Mouse (Mus musculus): Measurements from ENCODE around the gene Npepps. TPM values are rescaled to one million over a fixed set of nuclear protein-coding genes. Genes with fewer than 3 reads are reported as not detected.

Npepps gene
- total and polyA plus RNA-seq, 3 experiments, result 20.5 to 41.6 TPM; not detected in 1

- H3K4me1 ChIP-seq (ENCODE audit: control insufficient read depth in 1 of 2, insufficient read depth in 2 of 2, low read length in 2 of 2), result no peaks in the 10 kb centered on the region
- no peak overlapping the region for H3K9ac ChIP-seq (ENCODE audit: control insufficient read depth, low read depth, low read length, poor library complexity, severe bottlenecking)
- no peak overlapping the region for H3K4me3 ChIP-seq (ENCODE audit: control insufficient read depth in 1 of 2, insufficient read depth in 1 of 2, low read depth in 2 of 2, low read length in 2 of 2)
- H3K9me3 ChIP-seq (replicated peaks; ENCODE audit: insufficient read depth, low read length), result no peaks in the 10 kb centered on the region
- DNase-seq (ENCODE audit: low read depth, low spot score), result no peak
- H3K79me2 ChIP-seq (ENCODE audit: control insufficient read depth, insufficient read depth, low read length, poor library complexity), result no peaks in the 10 kb centered on the region
- H3K27me3 ChIP-seq (ENCODE audit: control insufficient read depth in 1 of 2, insufficient read depth in 2 of 2, low read length in 2 of 2), result no peaks in the 10 kb centered on the region
- peaks cover 0 to 42% of the 10 kb centered on the region in 2 experiments; a peak in 2 of 4 replicates for H3K36me3 ChIP-seq (ENCODE audit: control insufficient read depth in 1 of 2, insufficient read depth in 2 of 2, low read length in 2 of 2)
- no peak overlapping the region for H3K27ac ChIP-seq (ENCODE audit: control insufficient read depth, low read depth, low read length)
- TF ChIP-seq RCOR1 (IDR thresholded peaks at IDR 0.05; ENCODE audit: low read depth, low read length) (no peak), HCFC1 (IDR thresholded peaks at IDR 0.05; ENCODE audit: low read depth, low read length) (no peak), EP300 (IDR thresholded peaks at IDR 0.05; ENCODE audit: low read depth in 1 of 2, low read length in 2 of 2) (no peak), ZKSCAN1 (IDR thresholded peaks at IDR 0.05; ENCODE audit: low read depth, low read length) (no peak), SIN3A (IDR thresholded peaks at IDR 0.05; ENCODE audit: low read length) (no peak), MXI1 (IDR thresholded peaks at IDR 0.05; ENCODE audit: low read depth, low read length) (no peak)
Observed at GRCm38 (mm10) chr11:97214411-97214810, 66.0 kb downstream of the Npepps start.

GRCm38 (mm10) chr11:97210728-97211400 is 69.6 kb downstream of the Npepps start:
- peaks cover 0 to 26% of the 10 kb centered on the region in 2 experiments; a peak in 2 of 4 replicates for H3K36me3 ChIP-seq (ENCODE audit: control insufficient read depth in 1 of 2, insufficient read depth in 2 of 2, low read length in 2 of 2)

GRCm38 (mm10) chr11:97207011-97207422 is 73.4 kb downstream of the Npepps start:
- H3K9ac ChIP-seq (ENCODE audit: control insufficient read depth, low read depth, low read length, poor library complexity, severe bottlenecking), result no peak overlapping the region
- no peaks in the 10 kb centered on the region for H3K79me2 ChIP-seq (ENCODE audit: control insufficient read depth, insufficient read depth, low read length, poor library complexity)
- peaks cover 0 to 7% of the 10 kb centered on the region in 2 experiments; a peak in 2 of 4 replicates for H3K36me3 ChIP-seq (ENCODE audit: control insufficient read depth in 1 of 2, insufficient read depth in 2 of 2, low read length in 2 of 2)
- H3K27me3 ChIP-seq (ENCODE audit: control insufficient read depth in 1 of 2, insufficient read depth in 2 of 2, low read length in 2 of 2), result no peaks in the 10 kb centered on the region
- DNase-seq (ENCODE audit: low read depth, low spot score), result no peak
- H3K27ac ChIP-seq (ENCODE audit: control insufficient read depth, low read depth, low read length), result no peak overlapping the region
- H3K4me3 ChIP-seq (ENCODE audit: control insufficient read depth in 1 of 2, insufficient read depth in 1 of 2, low read depth in 2 of 2, low read length in 2 of 2), result no peak overlapping the region
- H3K9me3 ChIP-seq (replicated peaks; ENCODE audit: insufficient read depth, low read length), result no peaks in the 10 kb centered on the region
- no peaks in the 10 kb centered on the region for H3K4me1 ChIP-seq (ENCODE audit: control insufficient read depth in 1 of 2, insufficient read depth in 2 of 2, low read length in 2 of 2)
- TF ChIP-seq CHD1 (IDR thresholded peaks at IDR 0.05; ENCODE audit: low read depth, low read length), result no peak
- no peak for TF ChIP-seq BHLHE40 (IDR thresholded peaks at IDR 0.05; ENCODE audit: borderline replicate concordance, low read depth, low read length)
- no peak for TF ChIP-seq SMC3 (IDR thresholded peaks at IDR 0.05; ENCODE audit: low read depth, low read length)
- TF ChIP-seq SIN3A (IDR thresholded peaks at IDR 0.05; ENCODE audit: low read length), result no peak
- TF ChIP-seq MAX (IDR thresholded peaks at IDR 0.05; ENCODE audit: low read length), result no peak
- TF ChIP-seq ZC3H11A (IDR thresholded peaks at IDR 0.05; ENCODE audit: low read depth, low read length), result no peak
- TF ChIP-seq CTCF (IDR thresholded peaks at IDR 0.05 in 2 of 3, conservative IDR thresholded peaks at IDR 0.05 in 1 of 3; ENCODE audit: control insufficient read depth in 1 of 3, insufficient read depth in 1 of 3, low read depth in 2 of 3, low read length in 3 of 3, poor library complexity in 1 of 3, severe bottlenecking in 1 of 3), result no peak
- TF ChIP-seq ZNF384 (IDR thresholded peaks at IDR 0.05; ENCODE audit: low read depth, low read length), result no peak
- no peak for TF ChIP-seq RCOR1 (IDR thresholded peaks at IDR 0.05; ENCODE audit: low read depth, low read length)
- TF ChIP-seq TCF12 (IDR thresholded peaks at IDR 0.05; ENCODE audit: low read depth, low read length), result no peak
- no peak for TF ChIP-seq MYB (IDR thresholded peaks at IDR 0.05; ENCODE audit: low read depth, low read length)
- TF ChIP-seq KAT2A (conservative IDR thresholded peaks at IDR 0.05; ENCODE audit: low read depth, low read length), result no peak
- TF ChIP-seq POLR2A (IDR thresholded peaks at IDR 0.05; ENCODE audit: control insufficient read depth in 1 of 2, insufficient read depth in 1 of 2, low read depth in 1 of 2, low read length in 2 of 2, poor library complexity in 1 of 2), result no peak
- no peak for TF ChIP-seq NRF1 (IDR thresholded peaks at IDR 0.05; ENCODE audit: insufficient read depth, low read depth, low read length, poor library complexity, severe bottlenecking)

More at GRCm38 (mm10) chr11:97210728-97211400, 69.6 kb downstream of the Npepps start:
- no peak overlapping the region for H3K4me3 ChIP-seq (ENCODE audit: control insufficient read depth in 1 of 2, insufficient read depth in 1 of 2, low read depth in 2 of 2, low read length in 2 of 2)
- no peaks in the 10 kb centered on the region for H3K4me1 ChIP-seq (ENCODE audit: control insufficient read depth in 1 of 2, insufficient read depth in 2 of 2, low read length in 2 of 2)
- no peaks in the 10 kb centered on the region for H3K9me3 ChIP-seq (replicated peaks; ENCODE audit: insufficient read depth, low read length)
- no peak overlapping the region for H3K9ac ChIP-seq (ENCODE audit: control insufficient read depth, low read depth, low read length, poor library complexity, severe bottlenecking)
- no peaks in the 10 kb centered on the region for H3K79me2 ChIP-seq (ENCODE audit: control insufficient read depth, insufficient read depth, low read length, poor library complexity)
- H3K27me3 ChIP-seq (ENCODE audit: control insufficient read depth in 1 of 2, insufficient read depth in 2 of 2, low read length in 2 of 2), result no peaks in the 10 kb centered on the region
- no peak for TF ChIP-seq POLR2A (IDR thresholded peaks at IDR 0.05; ENCODE audit: control insufficient read depth in 1 of 2, insufficient read depth in 1 of 2, low read depth in 1 of 2, low read length in 2 of 2, poor library complexity in 1 of 2)
- TF ChIP-seq TCF12 (IDR thresholded peaks at IDR 0.05; ENCODE audit: low read depth, low read length), result no peak
- TF ChIP-seq POLR2AphosphoS2 (IDR thresholded peaks at IDR 0.05; ENCODE audit: low read length), result no peak
- no peak for TF ChIP-seq ELF1 (IDR thresholded peaks at IDR 0.05; ENCODE audit: low read depth, low read length)
- no peak for TF ChIP-seq MYC (IDR thresholded peaks at IDR 0.05; ENCODE audit: low read depth, low read length)
- no peak for TF ChIP-seq SMC3 (IDR thresholded peaks at IDR 0.05; ENCODE audit: low read depth, low read length)
- DNase-seq (ENCODE audit: low read depth, low spot score), result no peak
- H3K27ac ChIP-seq (ENCODE audit: control insufficient read depth, low read depth, low read length), result no peak overlapping the region

Measured in MEL (cell line).